Mouse (Mus musculus): Measurements from ENCODE around the gene Gm20538. TPM values are rescaled to one million over a fixed set of nuclear protein-coding genes. Genes with fewer than 3 reads are reported as not detected.

Gm20538 gene
- total and polyA plus RNA-seq, 2 experiments from 2014 or later = not detected

GRCm38 (mm10) chr19:44502741-44503140 is 49.9 kb downstream of the Gm20538 start:
- no peaks in the 10 kb centered on the region for H3K4me1 ChIP-seq (ENCODE audit: insufficient read depth, low read length)
- TF ChIP-seq CTCF (IDR thresholded peaks at IDR 0.05) = no peak

GRCm38 (mm10) chr19:44501925-44502324 is 50.7 kb downstream of the Gm20538 start:
- no peaks in the 10 kb centered on the region for H3K36me3 ChIP-seq (ENCODE audit: insufficient read depth, low read length)
- H3K27ac ChIP-seq (ENCODE audit: low read depth, low read length) = no peak overlapping the region
- H3K4me2 ChIP-seq (ENCODE audit: low read depth, low read length, poor library complexity, severe bottlenecking) = no peak overlapping the region
- 89% methylated on average over 6 of the region's 6 CpGs for WGBS
- no peak for TF ChIP-seq CTCF (IDR thresholded peaks at IDR 0.05)
- ATAC-seq (ENCODE audit: low FRiP score) (no peak), DNase-seq (ENCODE audit: low spot score) (no peak)
- peaks cover 76% of the 10 kb centered on the region for H3K27me3 ChIP-seq (ENCODE audit: insufficient read depth, low read length)
- H3K4me1 ChIP-seq (ENCODE audit: insufficient read depth, low read length) = no peaks in the 10 kb centered on the region
- no peak overlapping the region for H3K9ac ChIP-seq (replicated peaks; ENCODE audit: low read length, poor library complexity, severe bottlenecking)
- no peaks in the 10 kb centered on the region for H3K9me3 ChIP-seq (ENCODE audit: low read length)
- no peak overlapping the region for H3K4me3 ChIP-seq (ENCODE audit: low read depth, low read length)

More at GRCm38 (mm10) chr19:44502741-44503140, 49.9 kb downstream of the Gm20538 start:
- peaks cover 76% of the 10 kb centered on the region for H3K27me3 ChIP-seq (ENCODE audit: insufficient read depth, low read length)
- H3K9ac ChIP-seq (replicated peaks; ENCODE audit: low read length, poor library complexity, severe bottlenecking) = no peak overlapping the region
- ATAC-seq (ENCODE audit: low FRiP score) (no peak), DNase-seq (ENCODE audit: low spot score) (no peak)
- H3K9me3 ChIP-seq (ENCODE audit: low read length) = no peaks in the 10 kb centered on the region
- H3K4me2 ChIP-seq (ENCODE audit: low read depth, low read length, poor library complexity, severe bottlenecking) = no peak overlapping the region
- H3K36me3 ChIP-seq (ENCODE audit: insufficient read depth, low read length) = no peaks in the 10 kb centered on the region
- 83% methylated on average over 4 of the region's 4 CpGs for WGBS
- H3K4me3 ChIP-seq (ENCODE audit: low read depth, low read length) = no peak overlapping the region
- no peak overlapping the region for H3K27ac ChIP-seq (ENCODE audit: low read depth, low read length)

- WGBS = 40% methylated on average over 5 of the region's 5 CpGs
- Histone ChIP-seq H3K27me3 (ENCODE audit: insufficient read depth, low read length) (peaks cover 81% of the 10 kb centered on the region), H3K27ac (ENCODE audit: low read depth, low read length) (no peak overlapping the region), H3K36me3 (ENCODE audit: insufficient read depth, low read length) (no peaks in the 10 kb centered on the region), H3K4me1 (ENCODE audit: insufficient read depth, low read length) (no peaks in the 10 kb centered on the region), H3K4me2 (ENCODE audit: low read depth, low read length, poor library complexity, severe bottlenecking) (no peak overlapping the region), H3K9ac (replicated peaks; ENCODE audit: low read length, poor library complexity, severe bottlenecking) (no peak overlapping the region), H3K9me3 (ENCODE audit: low read length) (no peaks in the 10 kb centered on the region), H3K4me3 (ENCODE audit: low read depth, low read length) (no peak overlapping the region)
- no peak for TF ChIP-seq CTCF (IDR thresholded peaks at IDR 0.05)
- ATAC-seq (ENCODE audit: low FRiP score) = no peak
- DNase-seq (ENCODE audit: low spot score) = no peak
Measured at GRCm38 (mm10) chr19:44500240-44500639, 52.4 kb downstream of the Gm20538 start.

- no peak overlapping the region for H3K4me3 ChIP-seq (ENCODE audit: low read depth, low read length)
- no peaks in the 10 kb centered on the region for H3K36me3 ChIP-seq (ENCODE audit: insufficient read depth, low read length)
- H3K9ac ChIP-seq (replicated peaks; ENCODE audit: low read length, poor library complexity, severe bottlenecking) = no peak overlapping the region
- ATAC-seq (ENCODE audit: low FRiP score) = no peak
- TF ChIP-seq CTCF (IDR thresholded peaks at IDR 0.05) = no peak
- peaks cover 79% of the 10 kb centered on the region for H3K27me3 ChIP-seq (ENCODE audit: insufficient read depth, low read length)
- H3K27ac ChIP-seq (ENCODE audit: low read depth, low read length) = no peak overlapping the region
- WGBS = 63% methylated on average over 6 of the region's 6 CpGs
- H3K9me3 ChIP-seq (ENCODE audit: low read length) = no peaks in the 10 kb centered on the region
- no peaks in the 10 kb centered on the region for H3K4me1 ChIP-seq (ENCODE audit: insufficient read depth, low read length)
- no peak for DNase-seq (ENCODE audit: low spot score)
- no peak overlapping the region for H3K4me2 ChIP-seq (ENCODE audit: low read depth, low read length, poor library complexity, severe bottlenecking)
Measured at GRCm38 (mm10) chr19:44498936-44499335, 53.7 kb downstream of the Gm20538 start.

- Histone ChIP-seq H3K4me2 (ENCODE audit: low read depth, low read length, poor library complexity, severe bottlenecking) (no peak overlapping the region), H3K4me1 (ENCODE audit: insufficient read depth, low read length) (no peaks in the 10 kb centered on the region), H3K27me3 (ENCODE audit: insufficient read depth, low read length) (peaks cover 81% of the 10 kb centered on the region), H3K4me3 (ENCODE audit: low read depth, low read length) (no peak overlapping the region), H3K36me3 (ENCODE audit: insufficient read depth, low read length) (no peaks in the 10 kb centered on the region), H3K27ac (ENCODE audit: low read depth, low read length) (no peak overlapping the region), H3K9ac (replicated peaks; ENCODE audit: low read length, poor library complexity, severe bottlenecking) (no peak overlapping the region), H3K9me3 (ENCODE audit: low read length) (no peaks in the 10 kb centered on the region)
- ATAC-seq (ENCODE audit: low FRiP score) (no peak), DNase-seq (ENCODE audit: low spot score) (no peak)
- 20% methylated on average over 10 of the region's 10 CpGs for WGBS
- no peak for TF ChIP-seq CTCF (IDR thresholded peaks at IDR 0.05)
Measured at GRCm38 (mm10) chr19:44496941-44497340, 55.7 kb downstream of the Gm20538 start.

- H3K4me1 ChIP-seq (ENCODE audit: insufficient read depth, low read length) = no peaks in the 10 kb centered on the region
- H3K4me2 ChIP-seq (ENCODE audit: low read depth, low read length, poor library complexity, severe bottlenecking) = no peak overlapping the region
- no peaks in the 10 kb centered on the region for H3K36me3 ChIP-seq (ENCODE audit: insufficient read depth, low read length)
- no peaks in the 10 kb centered on the region for H3K9me3 ChIP-seq (ENCODE audit: low read length)
- ATAC-seq (ENCODE audit: low FRiP score) (no peak), DNase-seq (ENCODE audit: low spot score) (no peak)
- TF ChIP-seq CTCF (IDR thresholded peaks at IDR 0.05) = no peak
- WGBS = 28% methylated on average over 8 of the region's 8 CpGs
- H3K27ac ChIP-seq (ENCODE audit: low read depth, low read length) = no peak overlapping the region
- H3K9ac ChIP-seq (replicated peaks; ENCODE audit: low read length, poor library complexity, severe bottlenecking) = no peak overlapping the region
- H3K4me3 ChIP-seq (ENCODE audit: low read depth, low read length) = no peak overlapping the region
- H3K27me3 ChIP-seq (ENCODE audit: insufficient read depth, low read length) = peaks cover 81% of the 10 kb centered on the region
Measured at GRCm38 (mm10) chr19:44496511-44496910, 56.1 kb downstream of the Gm20538 start.

Other genes with a start within 250 kb of the Gm20538 start
- gene Scd4, start 219.7 kb downstream of the Gm20538 start, total RNA-seq (2014; rRNA removed) = 0.33 and 0.44 TPM in 2 replicates
- gene Scd4, start 219.7 kb downstream of the Gm20538 start, polyA plus RNA-seq (2015; fragmentation: Nextera tagmentation; extraction: Ambion mirVana) = 0.17 TPM in 1 of 2 replicates, not detected in the other
- gene Scd1, start 145.0 kb downstream of the Gm20538 start, total RNA-seq (2014; rRNA removed) = 38.5 and 42.3 TPM in 2 replicates
- gene Scd1, start 145.0 kb downstream of the Gm20538 start, polyA plus RNA-seq (2015; fragmentation: Nextera tagmentation; extraction: Ambion mirVana) = 7.1 and 7.5 TPM in 2 replicates
- gene Wnt8b, start 59.4 kb downstream of the Gm20538 start, total RNA-seq (2014; rRNA removed) = 0.05 TPM in 1 of 2 replicates, not detected in the other
- gene Wnt8b, start 59.4 kb downstream of the Gm20538 start, polyA plus RNA-seq (2015; fragmentation: Nextera tagmentation; extraction: Ambion mirVana) = 0.44 and 1.0 TPM in 2 replicates
- gene Sec31b, start 7.0 kb downstream of the Gm20538 start, total RNA-seq (2014; rRNA removed) = 0.11 and 0.38 TPM in 2 replicates
- 0.13 and 0.26 TPM in 2 replicates for gene Sec31b, start 7.0 kb downstream of the Gm20538 start, polyA plus RNA-seq (2015; fragmentation: Nextera tagmentation; extraction: Ambion mirVana)
- 387 and 560 TPM in 2 replicates for gene Ndufb8, start 2.6 kb upstream of the Gm20538 start, total RNA-seq (2014; rRNA removed)
- gene Ndufb8, start 2.6 kb upstream of the Gm20538 start, polyA plus RNA-seq (2015; fragmentation: Nextera tagmentation; extraction: Ambion mirVana) = 841 and 914 TPM in 2 replicates
- gene Hif1an, start 10.0 kb upstream of the Gm20538 start, total RNA-seq (2014; rRNA removed) = 9.3 and 12.2 TPM in 2 replicates
- 15.8 and 18.1 TPM in 2 replicates for gene Hif1an, start 10.0 kb upstream of the Gm20538 start, polyA plus RNA-seq (2015; fragmentation: Nextera tagmentation; extraction: Ambion mirVana)
- 0.28 and 0.77 TPM in 2 replicates for gene Pax2, start 203.2 kb upstream of the Gm20538 start, total RNA-seq (2014; rRNA removed)
- 0.19 and 0.21 TPM in 2 replicates for gene Pax2, start 203.2 kb upstream of the Gm20538 start, polyA plus RNA-seq (2015; fragmentation: Nextera tagmentation; extraction: Ambion mirVana)